Mouse (Mus musculus) liver, embryonic 15.5 days (tissue): ENCODE data around the gene Sephs1. TPM values are rescaled to one million over a fixed set of nuclear protein-coding genes. Genes with fewer than 3 reads are reported as not detected.
A peak's percentile ranks its signal among the peaks of the same experiment; 100 is the strongest.

Experiments used
- ATAC-seq: fragments of 200-750 bp; cut with Nextera tagmentation; 2 replicates; pipeline ENCODE4 v1.8.0; 2017; ENCODE audit warnings: moderate number of reproducible peaks, mild to moderate bottlenecking, moderate library complexity; ENCODE audit not compliant: insufficient read depth
- H3K27ac ChIP-seq: fragments of 300-500 bp; sonication (generic); replicated peaks from 2 replicates; pipeline ENCODE4 v1.5.1; 2015; ENCODE audit warnings: mild to moderate bottlenecking, inconsistent platforms
- H3K27me3 ChIP-seq: fragments of 300-500 bp; sonication (generic); 2 replicates; pipeline ENCODE4 v1.6.1; 2015; ENCODE audit warnings: mild to moderate bottlenecking, inconsistent platforms
- H3K36me3 ChIP-seq: fragments of 300-500 bp; sonication (generic); replicated peaks from 2 replicates; pipeline ENCODE4 v1.6.1; 2015; ENCODE audit warnings: moderate library complexity, mild to moderate bottlenecking, inconsistent platforms
- H3K4me1 ChIP-seq: fragments of 300-500 bp; sonication (generic); replicated peaks from 2 replicates; pipeline ENCODE4 v1.6.1; 2015; ENCODE audit warnings: inconsistent platforms
- H3K4me2 ChIP-seq: fragments of 300-500 bp; sonication (generic); 2 replicates; pipeline ENCODE4 v1.6.1; 2015; ENCODE audit warnings: moderate library complexity, mild to moderate bottlenecking, inconsistent platforms
- H3K4me3 ChIP-seq: fragments of 300-500 bp; sonication (generic); replicated peaks from 2 replicates; pipeline ENCODE4 v1.5.1; 2015; ENCODE audit warnings: mild to moderate bottlenecking, inconsistent platforms
- H3K9ac ChIP-seq: fragments of 300-500 bp; sonication (generic); 2 replicates; pipeline ENCODE4 v1.6.1; 2015; ENCODE audit warnings: moderate library complexity, mild to moderate bottlenecking, inconsistent platforms
- H3K9me3 ChIP-seq: fragments of 300-500 bp; sonication (generic); replicated peaks from 2 replicates; pipeline ENCODE4 v1.6.1; 2016; ENCODE audit warnings: inconsistent platforms
- WGBS: fragments of 180-500 bp; shearing (Covaris S2); methylation state at CpG from one replicate; pipeline ENCODE4 v1.1.7; 2015; ENCODE audit warnings: mixed read lengths; ENCODE audit not compliant: insufficient replicate concordance; 5-methylcytosine and 5-hydroxymethylcytosine counted together
- polyA plus RNA-seq: library from polyadenylated mRNA; unstranded; fragments of >200 nt; fragmentation: Nextera tagmentation; extraction: Ambion mirVana; gene quantifications from 2 replicates; pipeline ENCODE4 v1.2.1, GENCODE M21; 2015

Gene Sephs1
- polyA plus RNA-seq, 1 experiment from 2014 or later, result 25.9 TPM

GRCm38 (mm10) chr2:4907916-4908315, 26.6 kb downstream of the Sephs1 start:
- H3K4me2 ChIP-seq, result no peak overlapping the region

GRCm38 (mm10) chr2:4908771-4909315, 27.5 kb downstream of the Sephs1 start:
- no peaks in the 10 kb centered on the region for H3K9me3 ChIP-seq
- no peak overlapping the region for H3K4me2 ChIP-seq
- H3K36me3 ChIP-seq, result peaks cover 42% of the 10 kb centered on the region
- no peak overlapping the region for H3K9ac ChIP-seq
- peaks cover 8% of the 10 kb centered on the region; the same call in 1 of the 2 replicates for H3K4me1 ChIP-seq
- ATAC-seq, result no peak
- H3K27me3 ChIP-seq, result no peaks in the 10 kb centered on the region
- no peak overlapping the region for H3K4me3 ChIP-seq
- no peak overlapping the region for H3K27ac ChIP-seq
- WGBS, result 91% methylated on average over 3 of the region's 3 CpGs

More at GRCm38 (mm10) chr2:4907916-4908315, 26.6 kb downstream of the Sephs1 start:
- Histone ChIP-seq H3K9ac (no peak overlapping the region), H3K4me1 (peaks cover 8% of the 10 kb centered on the region; the same call in 1 of the 2 replicates), H3K27me3 (no peaks in the 10 kb centered on the region), H3K36me3 (peaks cover 42% of the 10 kb centered on the region), H3K27ac (no peak overlapping the region), H3K9me3 (no peaks in the 10 kb centered on the region), H3K4me3 (no peak overlapping the region)
- no peak for ATAC-seq
- 50% methylated on average over 7 of the region's 7 CpGs for WGBS

DNA sequence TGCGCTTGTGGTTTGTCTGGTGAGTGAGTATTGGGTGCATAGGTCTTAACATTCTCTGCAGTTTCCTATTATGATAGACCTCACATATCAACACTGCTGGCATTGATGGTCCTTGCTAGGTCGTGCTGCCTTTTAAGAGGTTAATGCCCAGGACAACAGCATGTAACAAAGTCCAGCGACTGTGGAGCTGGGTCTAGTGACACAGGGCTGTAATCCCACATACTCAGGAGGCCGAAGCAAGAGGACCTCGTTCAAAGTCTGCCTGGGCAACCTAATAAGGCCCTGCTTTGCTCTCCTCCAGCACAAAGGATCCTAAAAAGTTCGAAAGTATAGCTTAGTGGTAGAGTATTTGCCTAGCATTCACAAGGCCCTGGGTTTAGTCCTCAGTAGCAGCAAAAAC, 28.5 kb downstream of the Sephs1 start:
- Histone ChIP-seq H3K4me3 (no peak overlapping the region), H3K36me3 (peaks cover 37% of the 10 kb centered on the region), H3K27me3 (no peaks in the 10 kb centered on the region), H3K9me3 (no peaks in the 10 kb centered on the region), H3K4me1 (peaks cover 8% of the 10 kb centered on the region; the same call in 1 of the 2 replicates), H3K4me2 (no peak overlapping the region), H3K9ac (no peak overlapping the region), H3K27ac (no peak overlapping the region)
- WGBS, result 71% methylated on average over 6 of the region's 6 CpGs
- no peak for ATAC-seq

DNA sequence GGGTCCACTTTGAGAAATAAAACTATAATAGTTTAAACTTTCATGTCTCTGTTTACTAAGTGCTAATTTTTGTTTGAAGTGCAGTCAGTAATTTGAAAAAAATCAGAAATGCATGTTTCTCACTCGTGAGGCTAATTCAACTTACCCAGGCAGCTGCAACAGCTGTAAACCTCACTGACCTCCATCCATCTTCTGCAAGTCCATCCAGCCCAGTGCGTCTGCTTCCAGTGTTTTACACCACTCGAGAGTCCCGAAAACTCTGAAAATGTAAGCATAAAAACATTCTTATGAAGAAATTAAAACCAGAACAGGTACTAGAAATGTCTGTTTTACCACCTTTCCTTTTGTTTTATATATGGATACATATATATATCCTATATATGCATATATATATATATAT, 29.2 kb downstream of the Sephs1 start:
- WGBS, result 60% methylated on average over 4 of the region's 4 CpGs
- Histone ChIP-seq H3K27ac (no peak overlapping the region), H3K4me1 (peaks cover 8% of the 10 kb centered on the region; the same call in 1 of the 2 replicates), H3K36me3 (peaks cover 31% of the 10 kb centered on the region), H3K27me3 (no peaks in the 10 kb centered on the region), H3K9ac (no peak overlapping the region), H3K4me3 (no peak overlapping the region), H3K4me2 (no peak overlapping the region), H3K9me3 (no peaks in the 10 kb centered on the region)
- no peak for ATAC-seq

- Histone ChIP-seq H3K27me3 (no peaks in the 10 kb centered on the region), H3K9me3 (no peaks in the 10 kb centered on the region)
- WGBS, result 68% methylated on average over 7 of the region's 7 CpGs
These were observed 32.6 kb downstream of the Sephs1 start for GRCm38 (mm10) chr2:4913949-4914348.

GRCm38 (mm10) chr2:4916037-4916436, 34.7 kb downstream of the Sephs1 start:
- H3K9me3 ChIP-seq, result no peaks in the 10 kb centered on the region
- ATAC-seq, result no peak

More at GRCm38 (mm10) chr2:4913949-4914348, 32.6 kb downstream of the Sephs1 start:
- no peak overlapping the region for H3K27ac ChIP-seq
- H3K4me2 ChIP-seq, result no peak overlapping the region
- no peak overlapping the region for H3K4me3 ChIP-seq
- ATAC-seq, result no peak
- peaks cover 20% of the 10 kb centered on the region for H3K4me1 ChIP-seq
- no peak overlapping the region for H3K9ac ChIP-seq
- H3K36me3 ChIP-seq, result no peaks in the 10 kb centered on the region

GRCm38 (mm10) chr2:4917326-4918021, 36.1 kb downstream of the Sephs1 start:
- ATAC-seq, result peak; percentile 38
- Histone ChIP-seq H3K27me3 (no peaks in the 10 kb centered on the region), H3K4me2 (peak overlapping the region; percentile 55), H3K36me3 (no peaks in the 10 kb centered on the region), H3K9ac (peak overlapping the region; percentile 17; the same call in 1 of the 2 replicates), H3K4me1 (peaks cover 26% of the 10 kb centered on the region), H3K4me3 (peak overlapping the region; percentile 34; the same call in 1 of the 2 replicates), H3K27ac (peak overlapping the region; percentile 79; the same call in 1 of the 2 replicates), H3K9me3 (no peaks in the 10 kb centered on the region)
- 3% methylated on average over 8 of the region's 8 CpGs for WGBS

More at GRCm38 (mm10) chr2:4916037-4916436, 34.7 kb downstream of the Sephs1 start:
- 60% methylated on average over 6 of the region's 6 CpGs for WGBS
- Histone ChIP-seq H3K9ac (no peak overlapping the region), H3K36me3 (no peaks in the 10 kb centered on the region), H3K4me2 (no peak overlapping the region), H3K4me3 (no peak overlapping the region), H3K27ac (no peak overlapping the region), H3K4me1 (peaks cover 26% of the 10 kb centered on the region), H3K27me3 (no peaks in the 10 kb centered on the region)

GRCm38 (mm10) chr2:4918860-4919739, 37.7 kb downstream of the Sephs1 start, which contains the start of gene Phyh:
Gene Phyh, plus strand, starts transcription at chr2:4919019.
- H3K36me3 ChIP-seq, result no peaks in the 10 kb centered on the region

GRCm38 (mm10) chr2:4921019-4921418, 39.7 kb downstream of the Sephs1 start:
- Histone ChIP-seq H3K4me2 (no peak overlapping the region), H3K27ac (no peak overlapping the region), H3K9ac (no peak overlapping the region)

More at GRCm38 (mm10) chr2:4918860-4919739, 37.7 kb downstream of the Sephs1 start, which contains the start of gene Phyh:
- no peaks in the 10 kb centered on the region for H3K9me3 ChIP-seq
- peak; percentile 85 for ATAC-seq
- H3K27ac ChIP-seq, result peak within 1 kb of the TSS; percentile 79
- 7% methylated on average over 35 of the region's 35 CpGs for WGBS
- H3K4me2 ChIP-seq, result peak within 1 kb of the TSS; percentile 94
- H3K27me3 ChIP-seq, result no peaks in the 10 kb centered on the region
- peak within 1 kb of the TSS; percentile 64 for H3K9ac ChIP-seq
- H3K4me1 ChIP-seq, result peaks cover 26% of the 10 kb centered on the region
- peak within 1 kb of the TSS; percentile 68 for H3K4me3 ChIP-seq

DNA sequence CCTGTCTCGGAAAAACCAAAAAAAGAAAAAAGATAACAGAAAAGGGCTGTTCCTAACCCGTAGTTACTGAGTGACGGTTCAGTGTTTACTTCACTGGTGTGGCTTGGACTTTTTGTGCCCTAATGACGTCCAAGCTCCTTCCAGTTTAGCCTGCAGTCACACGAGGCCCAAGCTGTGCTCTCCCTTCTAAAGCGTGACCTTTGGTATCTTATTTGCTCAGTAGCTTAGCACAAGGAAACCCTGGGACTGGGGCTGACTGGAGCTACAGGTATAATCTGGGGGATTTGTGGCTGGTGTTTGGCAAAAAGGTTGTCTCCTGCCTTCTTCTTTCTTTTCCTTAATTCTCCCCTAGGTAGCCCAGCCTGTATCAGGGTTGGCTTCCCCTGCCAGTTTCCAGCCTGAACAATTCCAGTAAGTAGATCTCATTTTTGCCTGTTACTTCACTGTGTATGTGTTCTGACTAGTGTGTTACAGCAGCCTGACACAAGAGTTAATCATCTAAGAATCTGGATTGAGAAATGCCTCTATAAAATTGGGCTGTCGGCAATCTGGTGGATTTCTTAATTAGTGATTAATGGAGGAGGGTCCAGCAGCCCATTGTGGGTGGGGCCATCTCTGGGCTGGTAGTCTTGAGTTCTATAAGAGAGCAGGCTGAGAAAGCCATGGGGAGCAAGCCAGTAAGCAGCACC, 41.3 kb downstream of the Sephs1 start:
- ATAC-seq, result peak; percentile 60
- Histone ChIP-seq H3K9me3 (no peaks in the 10 kb centered on the region), H3K4me3 (no peak overlapping the region), H3K9ac (no peak overlapping the region), H3K4me1 (peaks cover 17% of the 10 kb centered on the region), H3K27me3 (no peaks in the 10 kb centered on the region), H3K27ac (peak overlapping the region; percentile 65), H3K4me2 (peak overlapping the region; percentile 6; the same call in 1 of the 2 replicates), H3K36me3 (0 out of 2 replicates have a peak, but pooled peaks cover 3% of the 10 kb centered on the region)
- 38% methylated on average over 7 of the region's 7 CpGs for WGBS

More at GRCm38 (mm10) chr2:4921019-4921418, 39.7 kb downstream of the Sephs1 start:
- Histone ChIP-seq H3K9me3 (no peaks in the 10 kb centered on the region), H3K4me3 (no peak overlapping the region), H3K36me3 (0 out of 2 replicates have a peak, but pooled peaks cover 3% of the 10 kb centered on the region), H3K27me3 (no peaks in the 10 kb centered on the region), H3K4me1 (peaks cover 26% of the 10 kb centered on the region)
- ATAC-seq, result no peak
- 65% methylated on average over 5 of the region's 5 CpGs for WGBS
